Mouse (Mus musculus) cerebellum, adult (tissue): ENCODE results near the gene Coro7.
"Not testable (repeated sequence)": the region's sequence is repeated elsewhere in the genome, so short reads cannot be mapped to it uniquely, and the experiment has no call there.

ENCODE experiments used
- ATAC-seq: cut with Nextera tagmentation; 2 replicates; pipeline ENCODE4 v1.9.2; 2017; ENCODE audit warnings: mild to moderate bottlenecking, moderate library complexity, mixed read lengths; ENCODE audit not compliant: insufficient number of reproducible peaks, low FRiP score, low TSS enrichment

Coro7 gene

GRCm38 (mm10) chr16:4598891-4599543 lies 80.6 kb downstream of the Coro7 start:
- ATAC-seq, result no peak

- ATAC-seq, result no peak
Observed at GRCm38 (mm10) chr16:4598041-4598440, 81.5 kb downstream of the Coro7 start.

GRCm38 (mm10) chr16:4597296-4597695 lies 82.3 kb downstream of the Coro7 start:
- no peak for ATAC-seq

- no peak for ATAC-seq
Observed at GRCm38 (mm10) chr16:4596836-4597235, 82.7 kb downstream of the Coro7 start.

- no peak for ATAC-seq
Observed at GRCm38 (mm10) chr16:4596141-4596728, 83.3 kb downstream of the Coro7 start.

GRCm38 (mm10) chr16:4595527-4595963 lies 84.0 kb downstream of the Coro7 start:
- no peak for ATAC-seq

- ATAC-seq, result no peak
Observed at GRCm38 (mm10) chr16:4594814-4595526, 84.6 kb downstream of the Coro7 start.

- no peak for ATAC-seq
Observed at GRCm38 (mm10) chr16:4593971-4594813, 85.4 kb downstream of the Coro7 start, which contains the start of gene Glis2. Glis2 (plus strand) TSS chr16:4594713.

GRCm38 (mm10) chr16:4592909-4593875 lies 86.4 kb downstream of the Coro7 start:
- ATAC-seq, result peak; percentile 62; the same call in 1 of the 2 replicates

GRCm38 (mm10) chr16:4590236-4590635 lies 89.3 kb downstream of the Coro7 start:
- no peak for ATAC-seq

- ATAC-seq, result no peak
Observed at GRCm38 (mm10) chr16:4587516-4588210, 91.9 kb downstream of the Coro7 start.

- ATAC-seq, result peak; percentile 97
Observed at GRCm38 (mm10) chr16:4586531-4587123, 93.0 kb downstream of the Coro7 start.

GRCm38 (mm10) chr16:4585642-4586530 lies 93.7 kb downstream of the Coro7 start:
- 0 out of 2 replicates have a peak, but pooled peaks have one; percentile 4 for ATAC-seq

GRCm38 (mm10) chr16:4584438-4584837 lies 95.1 kb downstream of the Coro7 start:
- ATAC-seq, result no peak

- ATAC-seq, result no peak
Observed at GRCm38 (mm10) chr16:4583807-4584206, 95.8 kb downstream of the Coro7 start.

GRCm38 (mm10) chr16:4581179-4581578 lies 98.4 kb downstream of the Coro7 start:
- ATAC-seq, result not testable (repeated sequence)

- no peak for ATAC-seq
Observed at GRCm38 (mm10) chr16:4578630-4579029, 100.9 kb downstream of the Coro7 start.
